Mouse (Mus musculus): Measurements from ENCODE around the gene Gper1.
A peak's percentile ranks its signal among the peaks of the same experiment; 100 is the strongest.

The Gper1 gene

DNA sequence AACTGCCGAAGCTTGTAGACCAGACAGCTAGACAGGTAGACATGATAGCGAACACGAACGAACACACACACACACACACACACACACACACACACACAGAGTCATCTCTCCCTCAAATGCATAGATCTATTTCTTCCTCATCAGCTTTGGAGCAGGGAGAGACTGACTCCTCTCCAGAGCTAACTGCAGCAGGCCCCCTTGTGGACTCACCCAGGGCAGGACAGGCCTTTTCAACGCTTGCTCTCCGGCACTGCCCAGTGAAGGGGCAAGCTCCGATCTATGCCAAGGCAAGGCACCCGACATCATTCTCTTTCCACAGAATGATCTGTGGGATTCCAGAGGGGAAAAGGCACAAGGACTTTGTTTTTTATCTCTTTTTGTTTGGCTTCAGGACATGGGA lies 22.3 kb downstream of the Gper1 start:
- no peak for DNase-seq (ENCODE audit: low spot score)

DNA sequence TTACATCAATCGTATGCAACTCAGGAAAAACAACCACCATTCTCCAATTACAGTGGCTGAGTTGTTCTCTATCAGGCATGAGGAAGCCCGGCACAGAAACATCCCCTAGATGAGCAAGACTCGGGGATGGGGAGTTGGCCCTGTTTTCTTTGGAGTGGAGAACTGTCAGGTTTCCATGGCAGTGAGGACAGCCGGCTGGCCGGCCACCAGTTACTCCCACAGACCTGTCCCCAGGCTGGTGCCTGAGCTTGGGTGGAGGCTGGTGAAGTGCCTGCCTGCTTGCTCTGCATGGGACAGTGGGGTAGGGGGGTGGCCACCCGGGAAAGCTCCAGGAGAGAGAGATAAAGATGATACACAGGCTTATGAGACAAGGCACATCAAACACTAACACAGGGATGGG lies 25.1 kb downstream of the Gper1 start:
- DNase-seq (ENCODE audit: low spot score) = no peak

DNA sequence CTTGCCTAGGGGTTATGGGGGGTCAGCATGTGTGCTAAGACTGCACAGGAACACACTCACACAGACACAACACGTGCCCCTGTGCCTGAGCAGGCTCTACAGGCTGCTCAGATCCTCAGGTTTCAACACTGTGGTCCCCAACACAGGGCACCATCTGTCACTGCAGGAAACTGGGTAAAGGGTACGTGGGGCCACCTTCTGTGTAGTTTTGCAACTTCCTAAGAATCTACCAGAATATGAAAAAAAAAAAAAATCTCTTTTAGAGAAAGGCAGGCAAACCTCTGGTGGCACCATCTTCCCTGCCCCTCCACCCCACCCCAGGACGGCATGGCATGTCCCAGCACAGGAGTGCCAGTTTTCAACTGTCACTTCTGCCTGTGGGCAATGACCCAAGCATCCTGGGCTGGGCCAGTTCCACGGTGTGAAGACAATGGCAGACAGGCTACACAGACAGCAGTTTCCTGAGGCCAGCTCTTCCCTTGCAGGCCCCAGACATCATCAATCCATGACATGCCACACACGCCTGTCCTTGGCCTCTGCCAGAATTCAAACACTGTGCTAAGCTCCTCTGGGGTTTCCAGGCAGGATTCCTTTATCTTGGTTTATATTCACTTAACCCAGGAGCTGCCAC lies 26.3 kb downstream of the Gper1 start:
- no peak for DNase-seq (ENCODE audit: low spot score)

- no peak for DNase-seq (ENCODE audit: low spot score)
Observed at GRCm38 (mm10) chr5:139449926-139450325, 27.0 kb downstream of the Gper1 start.

- DNase-seq (ENCODE audit: low spot score) = no peak
Observed at GRCm38 (mm10) chr5:139453031-139453430, 30.1 kb downstream of the Gper1 start.

- no peak for DNase-seq (ENCODE audit: low spot score)
Observed at GRCm38 (mm10) chr5:139455166-139455565, 32.2 kb downstream of the Gper1 start.

DNA sequence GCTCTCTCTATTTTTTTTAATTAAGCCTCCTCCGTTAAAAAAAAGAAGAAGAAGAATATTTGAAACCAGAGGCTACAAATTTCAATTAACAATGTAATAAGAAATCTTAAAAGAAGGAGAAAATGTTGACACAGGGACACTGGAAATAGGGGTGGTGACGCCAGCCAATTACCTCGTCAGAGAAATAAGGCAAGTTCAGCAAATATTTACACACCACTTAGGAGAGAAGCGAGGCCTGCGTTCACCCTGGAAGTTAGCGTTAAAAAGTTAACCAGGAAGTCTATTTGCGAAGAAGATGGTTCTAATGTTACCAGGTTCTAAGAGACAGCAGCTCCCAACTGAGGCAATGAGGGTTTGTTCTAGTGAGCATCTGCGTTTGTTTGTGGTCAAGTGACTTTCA lies 34.3 kb downstream of the Gper1 start:
- no peak for DNase-seq (ENCODE audit: low spot score)

DNA sequence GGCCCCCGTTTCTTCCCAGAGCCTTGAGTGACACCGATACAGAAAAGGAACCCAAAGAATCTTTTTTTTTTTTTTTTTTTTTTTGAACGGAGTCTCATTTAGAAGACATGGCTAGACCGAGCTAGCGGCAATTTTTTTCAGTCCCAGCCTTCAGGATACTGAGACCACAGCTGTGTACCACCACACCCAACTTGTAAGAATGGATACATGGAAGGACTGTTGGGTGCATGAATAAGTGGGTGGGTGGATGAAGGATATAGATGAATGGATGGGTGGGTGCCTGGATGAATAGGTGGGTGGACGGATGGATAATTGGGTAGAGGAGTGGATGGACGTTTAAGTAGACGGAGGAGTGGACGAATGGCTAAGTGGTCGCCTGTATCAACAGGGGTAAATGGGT lies 37.0 kb downstream of the Gper1 start:
- no peak for DNase-seq (ENCODE audit: low spot score)

DNA sequence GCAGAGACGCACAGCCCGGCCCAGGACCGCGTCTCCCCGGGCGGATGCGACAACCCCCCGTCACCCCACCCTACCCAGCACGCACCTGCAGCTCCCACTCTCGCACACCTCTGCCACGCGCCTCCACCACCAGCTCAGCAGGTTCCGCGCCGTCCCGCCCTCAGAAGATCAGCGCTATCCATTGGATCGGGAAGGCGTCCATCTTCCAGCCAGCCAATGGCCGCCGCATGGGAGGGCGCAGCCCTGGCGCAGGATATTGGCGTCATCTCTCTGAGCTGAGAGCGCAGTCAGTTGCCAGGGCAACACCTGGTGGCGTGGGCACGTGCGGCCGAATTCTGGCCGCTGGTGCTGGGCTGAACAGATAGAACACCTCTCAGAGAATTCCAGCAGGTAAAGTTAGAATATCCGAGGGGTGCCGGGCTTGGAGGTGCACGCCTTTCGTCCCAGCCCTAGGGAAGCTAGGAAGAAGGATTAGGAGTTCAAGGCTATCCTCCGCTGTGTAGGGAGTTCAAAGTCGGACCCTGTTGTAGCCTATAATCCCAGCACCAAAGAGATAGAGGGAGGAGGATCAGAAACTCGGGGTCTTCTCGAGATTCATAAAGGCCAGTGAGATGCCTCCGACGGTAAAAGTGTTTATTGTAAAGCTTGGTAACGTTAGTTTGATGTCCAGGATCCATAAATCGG lies 37.6 kb downstream of the Gper1 start, which contains the start of gene 3110082I17Rik:
3110082I17Rik (minus strand) TSS at position 144 of the 684 bp plus-strand sequence.
- DNase-seq (ENCODE audit: low spot score) = peak; percentile 93

DNA sequence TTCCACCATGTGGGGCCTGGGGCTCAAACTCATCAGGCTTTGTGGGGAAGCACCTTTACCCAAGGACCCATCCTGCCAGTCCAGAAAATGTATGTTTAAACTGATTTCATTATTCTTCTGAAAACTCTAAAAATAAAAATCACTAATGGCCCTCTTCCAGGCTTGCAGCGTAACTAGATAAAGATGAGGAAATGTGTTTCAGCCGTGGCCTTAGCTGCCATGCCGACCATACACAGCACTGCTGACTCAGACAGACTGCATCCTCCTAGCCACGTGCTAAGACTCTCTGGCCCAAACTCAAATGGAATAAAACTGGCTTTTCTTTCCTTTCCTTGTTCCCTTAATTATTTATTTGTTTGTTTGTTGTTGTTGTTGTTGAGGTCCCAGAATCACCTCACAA lies 41.9 kb downstream of the Gper1 start:
- DNase-seq (ENCODE audit: low spot score) = peak; percentile 18

DNA sequence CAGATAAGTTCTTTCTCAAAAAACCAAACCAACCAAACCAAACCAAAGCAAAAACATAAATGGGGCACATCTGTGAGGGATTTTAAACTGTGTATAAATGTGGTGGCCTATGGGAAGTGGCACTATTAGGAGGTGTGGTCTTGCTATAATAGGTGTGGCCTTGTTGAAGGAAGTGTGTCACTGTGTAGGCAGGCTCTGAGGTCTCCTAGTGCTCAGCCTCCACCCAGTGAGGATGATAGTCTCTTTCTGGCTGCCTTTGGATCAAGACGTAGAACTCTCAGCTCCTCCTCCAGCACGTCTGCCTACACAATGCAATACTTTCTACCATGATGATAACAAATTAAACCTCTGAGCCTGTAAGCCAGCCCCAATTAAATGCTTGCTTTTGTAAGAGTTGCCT lies 43.4 kb downstream of the Gper1 start:
- DNase-seq (ENCODE audit: low spot score) = no peak

DNA sequence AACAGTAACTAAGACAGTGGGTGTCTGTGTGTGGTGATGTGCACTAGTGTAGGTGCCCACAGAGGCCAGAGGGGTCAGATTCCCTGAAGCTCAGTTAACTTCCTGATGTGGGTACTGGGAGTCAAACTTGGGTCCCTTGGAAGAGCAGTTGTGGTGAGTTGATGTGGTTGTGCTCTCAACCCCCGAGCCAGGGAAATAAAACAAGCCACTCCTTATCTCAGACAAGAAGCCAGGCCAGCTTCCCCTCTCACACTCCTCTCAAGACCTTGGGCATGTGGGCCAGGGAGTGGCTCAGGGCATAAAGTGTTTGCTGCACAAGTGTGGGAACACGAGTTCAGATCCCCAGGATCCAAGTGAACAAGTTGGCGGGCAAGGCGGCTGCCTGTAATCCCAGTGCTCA lies 43.9 kb downstream of the Gper1 start:
- no peak for DNase-seq (ENCODE audit: low spot score)

DNA sequence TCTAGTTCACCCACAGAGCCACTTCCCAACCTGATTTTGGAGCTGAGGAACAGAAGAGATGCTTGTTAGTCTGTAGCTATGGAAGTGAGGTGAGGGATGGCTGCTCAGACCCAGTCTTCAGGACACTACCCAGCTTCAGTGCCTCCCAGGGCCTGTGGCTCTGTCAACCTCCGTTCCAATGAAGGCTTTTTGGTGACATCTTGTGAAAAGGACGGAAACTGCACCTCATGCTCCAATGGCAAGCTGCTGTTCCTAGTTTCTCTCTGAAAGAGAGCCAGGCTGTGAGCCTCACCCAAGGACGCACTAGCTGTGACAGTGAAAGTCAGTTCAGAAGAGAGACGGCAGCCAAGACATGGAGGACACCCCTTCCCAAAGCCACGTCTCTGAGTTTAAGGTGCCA lies 45.0 kb downstream of the Gper1 start:
- DNase-seq (ENCODE audit: low spot score) = no peak

- no peak for DNase-seq (ENCODE audit: low spot score)
Observed at GRCm38 (mm10) chr5:139474741-139475140, 51.8 kb downstream of the Gper1 start.
